Mouse (Mus musculus) testis, postnatal 14 days (tissue): ENCODE results near the gene Uck2.

Experiments
- DNase-seq: peaks from one replicate; pipeline ENCODE4 v3.0.0; 2021; ENCODE audit warnings: low spot score

Gene Uck2

DNA sequence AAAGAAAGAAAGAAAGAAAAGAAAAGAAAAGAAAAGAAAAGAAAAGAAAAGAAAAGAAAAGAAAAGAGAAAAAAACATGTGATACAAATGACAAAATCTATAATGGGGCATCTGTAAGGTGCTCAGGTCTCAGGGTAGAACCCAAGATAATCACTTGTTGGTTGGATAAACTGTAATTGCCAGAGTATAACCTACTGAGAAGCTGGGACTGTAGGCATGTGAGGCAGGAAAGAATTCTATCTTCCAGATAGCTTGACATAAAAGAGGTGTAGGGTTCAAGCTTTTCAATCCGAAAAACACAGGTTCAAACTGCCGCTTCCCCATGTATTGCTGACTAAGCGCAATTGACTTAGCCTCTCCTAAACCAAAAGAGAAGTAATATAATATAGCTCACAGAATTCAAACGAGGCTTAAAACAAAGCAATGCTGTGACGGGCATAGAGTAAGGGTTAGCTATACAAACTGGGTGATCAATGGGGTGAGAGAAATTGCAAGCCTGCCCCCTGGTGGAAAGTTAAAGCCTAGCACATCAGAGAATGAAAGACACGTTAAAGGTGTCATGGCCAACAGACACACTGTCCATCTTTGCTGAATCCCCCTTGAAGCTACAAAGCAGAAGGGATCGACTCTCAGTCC is 73.0 kb downstream of the Uck2 start:
- DNase-seq = no peak

GRCm38 (mm10) chr1:167208816-167209215 is 76.3 kb downstream of the Uck2 start:
- no peak for DNase-seq

DNA sequence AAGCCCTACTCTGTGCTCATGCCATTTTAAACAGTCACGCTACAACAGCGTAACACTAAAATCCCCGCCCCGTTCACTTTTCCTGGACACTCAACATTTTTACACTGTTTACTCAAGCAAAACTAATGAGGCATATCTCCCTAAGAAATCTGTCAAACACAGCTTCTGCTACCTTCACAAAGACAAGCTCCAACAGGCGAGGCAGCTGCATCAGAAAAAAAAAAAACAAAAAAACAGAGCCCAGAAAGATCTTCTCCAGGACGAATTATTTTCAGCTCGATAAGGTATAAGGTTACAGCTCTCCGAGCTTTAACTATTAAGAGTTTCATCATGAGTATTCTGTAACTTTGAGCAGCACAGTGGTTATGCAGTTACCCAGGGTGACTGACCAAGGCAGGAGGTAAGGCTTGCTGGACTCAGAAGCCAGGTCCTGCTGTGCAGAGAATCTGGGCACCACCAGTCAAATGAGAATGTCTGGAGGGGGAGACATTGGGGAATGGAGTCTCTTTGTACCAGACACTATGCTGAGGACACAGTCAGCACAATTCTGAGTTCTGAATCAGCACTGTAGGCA is 79.9 kb downstream of the Uck2 start:
- DNase-seq = no peak

DNA sequence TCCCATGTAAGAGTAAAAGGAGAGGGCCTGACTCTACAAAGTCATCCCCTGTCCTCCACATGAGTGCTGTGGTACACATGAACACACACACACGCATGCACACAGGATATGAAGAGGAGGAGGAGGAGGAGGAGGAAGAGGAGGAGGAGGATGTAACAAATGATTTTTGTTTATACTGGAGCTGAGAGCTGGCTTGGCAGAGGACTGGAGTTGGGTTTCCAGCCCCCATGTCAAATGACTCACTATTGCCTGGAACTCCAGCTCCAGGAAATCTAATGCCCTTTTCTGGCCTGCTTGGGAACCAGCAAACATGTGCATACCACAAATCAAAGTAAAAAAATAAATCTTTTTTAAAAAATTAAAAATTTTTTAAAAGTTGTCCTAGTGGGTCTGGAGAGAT is 80.7 kb downstream of the Uck2 start:
- DNase-seq = no peak

- no peak for DNase-seq
These were observed 90.4 kb downstream of the Uck2 start for GRCm38 (mm10) chr1:167194766-167195165.

DNA sequence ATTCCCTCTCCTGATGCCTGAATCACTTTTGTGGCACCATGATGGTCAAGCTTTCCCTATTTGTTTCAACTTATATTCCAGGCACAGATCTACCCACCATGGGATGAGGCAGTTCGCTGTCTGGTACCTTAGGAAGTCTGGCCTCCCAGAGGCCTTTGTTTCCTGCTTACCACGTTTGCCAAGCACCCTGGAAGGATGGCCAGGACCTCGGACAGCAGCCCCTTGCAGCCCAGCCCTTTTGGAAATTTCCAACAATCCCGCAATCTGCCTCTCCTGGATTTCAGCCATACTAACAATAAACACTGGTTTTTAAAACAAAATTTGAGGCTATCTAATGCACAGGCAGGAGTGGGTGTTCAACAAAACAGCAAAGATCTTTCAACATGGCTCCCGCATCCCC is 97.3 kb downstream of the Uck2 start:
- no peak for DNase-seq

DNA sequence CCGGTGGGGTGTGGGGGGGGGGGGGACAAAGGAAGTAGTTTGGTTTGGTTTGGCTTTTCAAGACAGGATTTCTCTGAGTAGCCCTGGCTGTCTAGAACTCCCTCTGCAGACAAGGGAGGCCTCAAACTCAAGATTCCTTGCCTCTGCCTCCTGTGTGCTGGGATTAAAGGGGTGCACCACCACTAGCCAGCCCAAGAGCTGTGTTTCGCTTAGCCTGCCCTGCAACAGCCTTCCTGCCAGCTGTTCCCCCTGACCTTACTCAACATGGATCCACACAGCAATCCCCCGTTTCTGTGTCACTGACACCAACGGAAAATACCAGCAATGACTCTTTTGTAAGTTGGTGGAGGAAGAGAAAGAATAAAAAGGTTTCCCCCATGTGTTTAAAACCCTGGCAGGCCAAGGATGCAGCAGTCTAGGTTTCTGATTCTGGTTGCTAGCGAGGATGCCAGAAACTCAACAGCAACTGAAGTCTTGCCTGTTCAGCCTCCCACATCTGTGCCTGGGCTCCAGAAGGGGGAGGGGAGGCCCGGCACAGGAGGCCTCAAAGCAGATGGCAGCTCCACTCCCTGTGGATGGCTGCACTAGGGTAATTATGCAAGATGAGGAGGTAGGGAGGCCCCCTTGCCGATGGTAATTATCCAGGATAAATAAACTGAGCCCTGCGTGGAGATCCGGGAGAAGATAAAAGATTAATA is 103.1 kb downstream of the Uck2 start:
- no peak for DNase-seq
